Mouse (Mus musculus) erythroblast, embryonic 14.5 days (primary cell): ENCODE results near the gene Litaf.

Experiments used
- GATA1 ChIP-seq: IDR thresholded peaks from 2 replicates; pipeline ENCODE4 v1.6.1; 2012; ENCODE audit warnings: low read length, inconsistent platforms, mixed read lengths
- TAL1 ChIP-seq: IDR thresholded peaks from 3 replicates; pipeline ENCODE4 v1.6.1; 2012; ENCODE audit warnings: low read length, inconsistent platforms, mixed read lengths

DNA sequence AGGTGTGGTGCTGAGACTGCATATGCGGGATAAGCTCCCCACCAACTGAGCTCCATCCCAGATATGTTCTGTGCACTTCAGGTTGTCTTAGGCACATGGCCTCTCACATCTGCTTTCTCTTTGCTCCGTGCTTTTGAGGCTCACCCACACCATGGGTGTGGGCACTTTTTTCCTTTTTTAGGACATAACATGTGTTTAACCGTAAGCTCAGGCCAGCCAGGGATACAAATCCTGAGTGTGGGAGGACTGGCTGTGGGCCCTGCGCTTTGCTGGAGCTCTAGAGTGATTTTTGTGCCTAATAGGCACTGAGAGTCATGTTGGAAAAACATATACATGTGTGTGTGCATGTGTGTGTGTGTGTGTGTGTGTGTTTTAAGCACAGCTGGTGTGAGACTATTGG, 110.9 kb downstream of the Litaf start:
- TF ChIP-seq GATA1 (no peak), TAL1 (no peak)
